Mouse (Mus musculus) cerebellum, postnatal 14 days (tissue): ENCODE results near the gene Zfp879.

Experiments
- DNase-seq, 2 experiments: peaks; one replicate each; pipeline ENCODE4 v3.0.0; 2021; ENCODE audit warnings: mixed read lengths in 2 of 2

Zfp879 gene

DNA sequence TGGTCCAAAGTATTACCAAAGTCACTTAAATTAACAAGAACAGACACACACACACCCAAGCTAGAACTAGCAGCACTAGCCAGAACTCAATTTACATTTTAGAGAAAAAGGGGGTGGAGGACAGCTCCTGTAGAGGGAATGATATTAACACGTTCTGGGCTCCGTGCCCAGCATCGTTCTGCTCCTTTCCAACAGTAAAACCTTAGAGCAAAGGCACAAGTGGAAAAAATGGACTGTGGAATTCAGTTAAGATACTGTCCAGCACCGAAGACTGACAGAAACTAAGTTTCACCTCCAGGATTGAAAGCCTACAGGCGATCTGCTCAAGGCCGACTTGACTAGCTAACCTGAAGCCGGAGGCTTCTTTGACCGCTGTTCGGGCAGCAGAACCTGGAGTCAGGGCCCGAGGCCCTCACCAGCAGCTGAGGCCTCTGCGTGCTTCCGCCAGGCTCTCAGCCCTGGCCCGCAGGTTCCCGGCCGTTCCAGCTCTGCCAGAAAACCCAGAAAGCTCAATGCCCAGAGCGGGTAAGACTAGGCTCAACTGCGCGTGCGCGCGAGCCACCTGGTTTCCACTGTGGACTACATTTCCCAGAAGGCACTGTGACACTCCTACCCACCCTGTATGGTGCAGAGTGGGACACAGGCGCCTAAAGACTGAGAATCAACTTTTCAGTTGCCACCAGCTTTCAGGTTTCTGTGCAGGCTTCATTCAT, at the start of gene Zfp879:
Gene Zfp879, minus strand, starts transcription at position 530 of the 713 bp plus-strand sequence.
- DNase-seq, result peak; percentile 97 to 99

DNA sequence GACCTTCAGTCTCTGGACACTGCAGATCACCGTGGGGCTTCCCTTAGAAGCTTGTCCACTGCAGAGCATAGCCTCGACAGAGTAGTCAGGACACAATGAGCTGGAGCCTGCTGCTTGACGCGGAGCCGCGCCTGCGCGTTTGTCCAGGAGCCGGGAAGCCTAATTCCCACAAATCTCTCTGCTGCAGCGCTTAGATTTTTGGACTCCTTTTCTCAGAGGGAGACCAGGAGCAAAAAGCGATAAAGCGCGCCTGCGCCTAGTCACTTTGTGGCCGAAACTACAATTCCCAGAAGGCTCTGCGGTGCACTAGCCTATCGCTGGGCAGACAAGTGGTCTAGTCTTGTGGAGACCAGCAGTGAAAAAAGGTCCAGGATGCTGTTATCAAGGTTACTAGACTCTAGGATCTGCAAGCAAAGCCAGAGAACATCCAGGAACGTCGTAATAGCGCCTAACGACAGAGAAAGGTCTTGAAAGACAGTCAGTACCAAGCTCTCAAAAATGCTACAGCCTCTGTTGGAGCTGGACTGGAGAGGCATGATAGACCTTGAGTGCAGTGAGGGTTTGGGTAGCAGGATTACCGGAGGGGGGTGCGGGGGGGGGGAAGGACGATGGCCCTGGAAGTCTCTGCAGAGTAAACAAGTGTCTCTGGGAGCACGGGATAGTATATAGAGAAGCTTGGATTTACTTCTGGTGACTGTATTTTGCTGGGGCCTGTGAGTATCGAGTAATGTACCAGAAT, 46.2 kb upstream of the Zfp879 start, which contains the start of gene Zfp454:
Gene Zfp454, minus strand, starts transcription at position 262 of the 739 bp plus-strand sequence.
- DNase-seq, result peak; percentile 91 to 96

- DNase-seq, result peak in 1 of 2 experiments; percentile 33
These were observed 45.6 kb upstream of the Zfp879 start for GRCm38 (mm10) chr11:50886933-50887293.

DNA sequence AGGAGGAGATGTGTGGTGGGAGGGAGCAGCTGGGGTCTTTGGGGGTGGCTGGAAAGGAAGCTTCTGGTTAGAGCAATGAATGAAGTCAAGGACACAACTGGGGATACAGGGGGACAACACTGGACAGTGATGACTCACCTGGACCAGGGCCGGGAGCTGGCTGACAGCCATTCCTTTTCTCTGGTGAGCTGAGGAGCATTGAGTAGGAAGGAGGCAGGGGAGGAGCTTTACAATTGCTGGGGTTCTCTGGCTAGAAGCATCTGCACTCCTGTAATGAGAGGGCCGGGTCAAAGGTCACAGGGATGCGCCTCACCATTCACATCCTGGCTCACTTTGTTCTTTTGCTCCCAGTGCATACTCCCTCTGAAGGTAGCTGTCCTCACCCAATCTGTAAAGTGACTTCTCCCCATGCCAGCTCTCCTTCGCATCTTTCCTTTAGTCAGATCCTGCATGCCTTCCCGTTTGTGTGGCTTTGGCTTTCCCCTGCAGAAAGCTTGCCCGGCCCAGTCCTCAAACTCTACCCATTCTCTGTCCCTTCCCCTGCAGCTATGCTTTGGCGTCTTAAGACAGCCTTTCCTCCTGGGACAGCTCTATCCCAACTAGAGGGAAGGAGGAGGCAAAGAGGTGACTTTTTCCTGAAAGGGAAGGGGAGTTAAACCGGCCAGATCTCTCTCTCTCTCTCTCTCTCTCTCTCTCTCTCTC, 45.0 kb upstream of the Zfp879 start:
- peak; percentile 34 to 50 for DNase-seq

GRCm38 (mm10) chr11:50883756-50884155, 42.4 kb upstream of the Zfp879 start:
- DNase-seq, result no peak

DNA sequence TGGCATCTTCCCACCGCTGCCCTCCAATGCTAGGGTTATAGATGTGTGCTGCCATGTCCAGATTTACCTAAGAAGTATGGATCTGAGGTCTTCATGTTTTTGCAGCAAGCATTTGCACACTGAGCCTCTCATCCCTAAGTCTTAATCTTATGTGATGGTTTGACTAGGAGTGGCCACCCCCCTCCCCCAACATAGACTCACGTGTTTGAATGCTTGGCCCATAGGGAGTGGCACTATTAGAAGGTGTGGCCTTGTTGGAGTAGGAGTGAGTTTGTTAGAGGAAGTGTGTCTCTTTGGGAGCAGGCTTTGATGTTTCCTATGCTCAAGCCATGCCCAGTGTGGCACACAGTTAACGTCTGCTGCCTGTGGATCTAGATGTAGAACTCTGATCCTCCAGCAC, 37.3 kb upstream of the Zfp879 start:
- no peak for DNase-seq

DNA sequence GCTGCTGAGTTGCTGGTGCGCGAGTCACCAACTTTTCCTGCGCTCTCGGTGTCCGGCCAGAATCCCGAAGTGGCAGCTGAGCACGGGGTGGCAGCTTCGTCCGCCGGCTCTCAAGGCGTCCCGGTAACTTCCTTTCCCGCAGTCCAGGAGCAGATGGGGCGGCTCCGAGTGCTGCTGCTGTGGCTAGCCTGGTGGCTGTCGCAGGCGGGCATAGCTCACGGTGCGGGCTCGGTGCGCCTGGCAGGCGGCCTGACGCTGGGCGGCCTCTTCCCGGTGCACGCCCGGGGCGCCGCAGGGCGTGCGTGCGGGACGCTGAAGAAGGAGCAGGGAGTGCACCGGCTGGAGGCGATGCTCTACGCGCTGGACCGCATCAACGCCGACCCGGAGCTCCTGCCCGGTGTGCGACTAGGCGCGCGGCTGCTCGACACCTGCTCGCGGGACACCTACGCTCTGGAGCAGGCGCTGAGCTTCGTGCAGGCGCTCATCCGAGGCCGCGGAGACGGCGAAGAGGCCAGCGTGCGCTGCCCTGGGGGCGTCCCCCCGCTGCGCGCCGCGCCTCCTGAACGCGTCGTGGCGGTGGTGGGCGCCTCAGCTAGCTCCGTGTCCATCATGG, 9.7 kb upstream of the Zfp879 start:
- peak in 1 of 2 experiments; percentile 17 for DNase-seq

- DNase-seq, result no peak
These were observed 8.9 kb upstream of the Zfp879 start, which contains the start of gene Grm6 for GRCm38 (mm10) chr11:50850177-50850735. Gene Grm6, plus strand, starts transcription at chr11:50850685.

GRCm38 (mm10) chr11:50849310-50849709, 8.0 kb upstream of the Zfp879 start:
- DNase-seq, result no peak

DNA sequence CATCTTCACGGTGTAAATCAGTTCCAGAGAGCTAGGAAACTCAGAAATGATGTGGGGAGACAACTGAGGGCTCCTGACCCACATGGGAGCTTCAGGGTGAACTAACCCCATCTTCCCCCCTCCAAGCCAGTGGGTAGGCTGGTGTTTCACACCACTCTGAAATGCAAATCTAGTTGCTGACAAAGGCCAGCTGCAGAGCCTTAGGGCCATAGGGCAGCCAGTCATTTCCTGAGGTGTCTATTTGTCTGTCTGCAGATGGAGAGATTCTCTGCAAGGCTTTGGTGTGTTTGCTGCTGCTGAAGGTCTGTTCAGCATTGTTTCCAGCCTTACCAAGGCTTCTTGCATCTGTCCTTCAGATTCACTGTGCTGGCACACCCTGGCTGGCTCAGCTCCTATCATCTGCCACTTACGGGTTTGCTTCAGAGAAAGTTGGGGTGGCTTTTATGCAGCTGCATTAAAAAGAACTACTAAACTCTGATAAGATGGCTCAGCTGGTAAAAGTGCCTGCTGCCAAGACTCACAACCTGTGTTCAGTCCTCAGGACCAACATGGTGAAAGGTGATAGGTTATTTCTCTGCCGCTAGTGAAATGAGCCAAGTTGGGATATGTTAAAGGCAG, 7.3 kb upstream of the Zfp879 start:
- DNase-seq, result no peak

- peak; percentile 24 to 36 for DNase-seq
These were observed 5.7 kb upstream of the Zfp879 start for GRCm38 (mm10) chr11:50847047-50847446.

DNA sequence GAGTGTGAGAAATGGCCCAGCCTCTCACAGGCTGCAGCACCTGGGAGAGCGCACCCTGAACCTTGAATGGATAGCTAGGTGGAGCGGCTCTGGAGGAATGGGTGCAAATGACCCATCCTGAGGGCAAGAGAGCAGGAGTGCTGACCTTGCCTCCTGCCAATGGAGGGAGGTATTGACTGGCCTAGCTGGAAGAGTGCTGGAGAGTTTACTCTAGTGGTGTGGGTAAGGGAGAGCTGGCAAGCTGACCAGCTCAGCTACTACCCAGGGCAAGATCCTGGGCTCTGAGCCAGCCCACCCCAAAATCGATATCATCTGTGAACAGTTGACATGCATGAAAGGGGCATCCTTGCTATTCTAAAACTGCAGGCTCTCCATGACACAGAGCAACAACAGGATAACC, 4.6 kb upstream of the Zfp879 start:
- DNase-seq, result no peak

GRCm38 (mm10) chr11:50835727-50836126, 5.6 kb downstream of the Zfp879 start:
- no peak for DNase-seq

- DNase-seq, result peak; percentile 89 to 92
These were observed 14.1 kb downstream of the Zfp879 start, which contains the start of gene Zfp354c for GRCm38 (mm10) chr11:50827010-50827953. Gene Zfp354c, minus strand, starts transcription at chr11:50827724.

- DNase-seq, result no peak
These were observed 15.1 kb downstream of the Zfp879 start for GRCm38 (mm10) chr11:50826214-50826613.

GRCm38 (mm10) chr11:50814233-50814632, 27.1 kb downstream of the Zfp879 start:
- no peak for DNase-seq

- DNase-seq, result no peak
These were observed 42.5 kb downstream of the Zfp879 start for GRCm38 (mm10) chr11:50798836-50799235.

DNA sequence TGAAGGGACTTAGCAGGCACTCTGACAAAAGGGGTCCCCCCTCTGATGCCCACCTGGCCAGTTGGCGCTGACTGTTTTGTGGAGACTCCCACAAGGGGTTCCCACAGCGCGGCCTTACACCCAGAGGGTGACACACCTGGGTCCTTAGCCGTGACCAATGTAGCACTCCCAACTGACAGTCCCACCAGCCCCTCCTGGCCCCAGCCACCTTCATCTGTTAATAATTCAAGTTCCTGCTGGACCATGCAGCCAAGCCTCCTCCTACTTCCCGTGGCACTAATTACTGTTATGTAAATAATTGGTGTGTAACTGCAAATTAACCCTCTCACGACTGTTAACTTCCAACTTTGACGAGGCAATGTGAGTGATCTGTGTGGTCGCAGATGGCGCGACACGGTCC, 43.7 kb downstream of the Zfp879 start:
- DNase-seq, result no peak
